Mouse (Mus musculus): Measurements from ENCODE around the gene Cd80. TPM values are rescaled to one million over a fixed set of nuclear protein-coding genes. Genes with fewer than 3 reads are reported as not detected.

The Cd80 gene
- total and polyA plus RNA-seq, 3 experiments: 39.5 to 57.8 (median 46.2) TPM

DNA sequence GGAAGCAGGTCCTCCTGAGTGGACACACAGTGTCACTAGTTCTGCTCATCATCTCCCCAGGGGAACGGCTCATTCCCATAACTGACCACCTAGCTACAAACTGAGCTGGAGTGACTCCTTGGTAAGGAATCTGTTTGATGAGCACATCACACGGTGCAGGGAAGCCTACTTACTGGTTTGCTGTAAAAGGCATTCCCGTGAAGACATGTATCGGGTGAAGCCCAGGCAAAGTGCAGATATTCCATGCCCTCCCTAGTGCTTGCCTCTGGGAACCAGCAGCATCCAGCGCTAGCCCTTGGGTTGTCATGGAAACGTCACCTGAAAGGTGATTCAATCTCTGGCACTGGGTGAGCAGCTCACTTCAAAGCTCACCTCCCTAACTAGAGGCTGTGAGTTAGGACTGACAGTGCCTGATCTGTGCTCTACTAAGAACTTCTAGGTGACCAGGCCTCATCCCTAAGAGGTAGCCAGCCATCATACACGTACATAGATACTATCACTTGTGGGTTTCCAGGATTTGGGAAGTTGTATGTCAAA is 41.3 kb downstream of the Cd80 start:
- Histone ChIP-seq H3K9ac (ENCODE audit: insufficient read depth, low read depth) (no peak overlapping the region), H3K27ac (ENCODE audit: insufficient read depth, low read depth) (no peak overlapping the region; the same call in 1 of the 2 replicates), H3K4me2 (ENCODE audit: insufficient read depth, low read depth, poor library complexity, severe bottlenecking) (no peak overlapping the region), H3K9me3 (replicated peaks; ENCODE audit: low read length) (no peaks in the 10 kb centered on the region), H3K79me2 (replicated peaks; ENCODE audit: control insufficient read depth, extremely low read depth, insufficient read depth, poor library complexity, severe bottlenecking) (no peaks in the 10 kb centered on the region), H3K4me3 (replicated peaks in 1 of 3; ENCODE audit: low read depth in 2 of 3, low read length in 2 of 3, poor library complexity in 1 of 3) (no peak overlapping the region), H3K36me3 (replicated peaks in 1 of 2; ENCODE audit: control insufficient read depth in 1 of 2, insufficient read depth in 1 of 2, low read length in 1 of 2) (peaks cover 63 to 86% of the 10 kb centered on the region in 2 experiments), H3K4me1 (ENCODE audit: control insufficient read depth in 1 of 2, insufficient read depth in 2 of 2) (no peaks in the 10 kb centered on the region), H3K27me3 (replicated peaks) (no peaks in the 10 kb centered on the region)
- TF ChIP-seq POLR2AphosphoS2 (IDR thresholded peaks at IDR 0.05; ENCODE audit: low read depth, low read length) (peak; percentile 75; the same call in 1 of the 2 replicates), ZMIZ1 (IDR thresholded peaks at IDR 0.05; ENCODE audit: low read depth, low read length) (peak; percentile 57), ELF1 (IDR thresholded peaks at IDR 0.05; ENCODE audit: low read depth, low read length) (no peak)
- dilution Hi-C loops (cut with MboI; ENCODE audit: extremely low pct_ligation_motif_present, extremely low pct_unique_long_range_greater_than_20kb, low sequenced_read_pairs) (no loop called here), in situ Hi-C loops (cut with MboI; ENCODE audit: low pct_ligation_motif_present, low pct_unique_long_range_greater_than_20kb, low sequenced_read_pairs) (no loop called here)
- DNase-seq (ENCODE audit: extremely low read depth): no peak

DNA sequence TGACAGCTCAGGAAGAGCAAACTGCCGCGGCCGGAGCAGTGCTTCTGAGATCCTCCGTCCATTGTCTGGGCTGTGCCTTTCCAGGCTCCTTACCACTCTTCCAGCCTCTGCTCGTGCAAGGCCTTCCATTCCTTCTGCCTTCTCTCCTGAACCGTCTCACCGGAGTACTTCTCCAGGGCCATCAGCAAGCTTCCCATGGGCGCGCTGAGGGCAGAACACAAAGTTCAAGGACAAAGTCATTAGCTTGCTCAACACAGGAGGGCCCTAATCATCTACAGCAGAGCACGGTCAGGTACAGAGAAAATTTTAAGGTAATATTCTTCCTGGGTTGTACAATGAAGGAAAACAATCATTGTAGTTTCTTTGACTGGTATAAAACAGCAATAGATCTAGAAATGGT is 47.1 kb downstream of the Cd80 start:
- H3K79me2 ChIP-seq (replicated peaks; ENCODE audit: control insufficient read depth, extremely low read depth, insufficient read depth, poor library complexity, severe bottlenecking): no peaks in the 10 kb centered on the region
- no peaks in the 10 kb centered on the region for H3K27me3 ChIP-seq (replicated peaks)
- no peaks in the 10 kb centered on the region for H3K9me3 ChIP-seq (replicated peaks; ENCODE audit: low read length)
- dilution Hi-C loops (cut with MboI; ENCODE audit: extremely low pct_ligation_motif_present, extremely low pct_unique_long_range_greater_than_20kb, low sequenced_read_pairs) (no loop called here), in situ Hi-C loops (cut with MboI; ENCODE audit: low pct_ligation_motif_present, low pct_unique_long_range_greater_than_20kb, low sequenced_read_pairs) (loop anchor here (25.0 kb wide), 1 partner anchor 490 kb away; no protein-coding TSS in a partner anchor)
- H3K27ac ChIP-seq (ENCODE audit: insufficient read depth, low read depth): no peak overlapping the region
- no peak for TF ChIP-seq SMC3 (IDR thresholded peaks at IDR 0.05; ENCODE audit: low read depth, low read length)
- no peak for TF ChIP-seq ZMIZ1 (IDR thresholded peaks at IDR 0.05; ENCODE audit: low read depth, low read length)
- TF ChIP-seq CHD2 (IDR thresholded peaks at IDR 0.05; ENCODE audit: low read length): no peak
- TF ChIP-seq MYC (IDR thresholded peaks at IDR 0.05; ENCODE audit: low read depth, low read length): no peak
- TF ChIP-seq USF2 (conservative IDR thresholded peaks at IDR 0.05; ENCODE audit: low read depth, low read length): no peak
- no peak for TF ChIP-seq MXI1 (IDR thresholded peaks at IDR 0.05; ENCODE audit: low read depth, low read length)
- TF ChIP-seq MAX (IDR thresholded peaks at IDR 0.05; ENCODE audit: low read length): no peak
- TF ChIP-seq IRF4 (IDR thresholded peaks at IDR 0.05; ENCODE audit: low read depth, low read length): no peak
- TF ChIP-seq CTCF (conservative IDR thresholded peaks at IDR 0.05 in 1 of 2, IDR thresholded peaks at IDR 0.05 in 1 of 2; ENCODE audit: low read depth in 2 of 2, low read length in 2 of 2): no peak
- TF ChIP-seq EP300 (IDR thresholded peaks at IDR 0.05; ENCODE audit: low read length): no peak
- no peak for TF ChIP-seq POLR2A (IDR thresholded peaks at IDR 0.05; ENCODE audit: low read depth, low read length)
- TF ChIP-seq JUND (conservative IDR thresholded peaks at IDR 0.05; ENCODE audit: low read depth, low read length): no peak
- TF ChIP-seq ETS1 (conservative IDR thresholded peaks at IDR 0.05; ENCODE audit: low read depth, low read length): no peak
- TF ChIP-seq RAD21 (IDR thresholded peaks at IDR 0.05; ENCODE audit: low read depth, low read length): no peak
- TF ChIP-seq TBP (conservative IDR thresholded peaks at IDR 0.05; ENCODE audit: low read depth, low read length): no peak
- TF ChIP-seq JUN (IDR thresholded peaks at IDR 0.05; ENCODE audit: insufficient read depth, low read depth, low read length): no peak
- H3K9ac ChIP-seq (ENCODE audit: insufficient read depth, low read depth): no peak overlapping the region
- DNase-seq (ENCODE audit: extremely low read depth): no peak
- H3K36me3 ChIP-seq (replicated peaks in 1 of 2; ENCODE audit: control insufficient read depth in 1 of 2, insufficient read depth in 1 of 2, low read length in 1 of 2): peaks cover 57 to 84% of the 10 kb centered on the region in 2 experiments
- H3K4me1 ChIP-seq (ENCODE audit: control insufficient read depth in 1 of 2, insufficient read depth in 2 of 2): no peaks in the 10 kb centered on the region
- no peak overlapping the region for H3K4me2 ChIP-seq (ENCODE audit: insufficient read depth, low read depth, poor library complexity, severe bottlenecking)
- H3K4me3 ChIP-seq (replicated peaks in 1 of 3; ENCODE audit: low read depth in 2 of 3, low read length in 2 of 3, poor library complexity in 1 of 3): no peak overlapping the region
